Mouse (Mus musculus): Measurements from ENCODE around the gene Rarb. TPM values are rescaled to one million over a fixed set of nuclear protein-coding genes. Genes with fewer than 3 reads are reported as not detected.
"Not testable (repeated sequence)": the region's sequence is repeated elsewhere in the genome, so short reads cannot be mapped to it uniquely, and the experiment has no call there.

Gene Rarb
- polyA plus RNA-seq, 1 experiment from 2014 or later: 7.6 TPM

GRCm38 (mm10) chr14:16762773-16763172, 56.2 kb downstream of the Rarb start:
- Histone ChIP-seq H3K9me3 (replicated peaks) (no peaks in the 10 kb centered on the region), H3K27me3 (replicated peaks) (no peaks in the 10 kb centered on the region), H3K4me2 (no peak overlapping the region), H3K27ac (no peak overlapping the region), H3K9ac (no peak overlapping the region), H3K4me1 (no peaks in the 10 kb centered on the region), H3K36me3 (no peaks in the 10 kb centered on the region), H3K4me3 (no peak overlapping the region)
- no peak for ATAC-seq

DNA sequence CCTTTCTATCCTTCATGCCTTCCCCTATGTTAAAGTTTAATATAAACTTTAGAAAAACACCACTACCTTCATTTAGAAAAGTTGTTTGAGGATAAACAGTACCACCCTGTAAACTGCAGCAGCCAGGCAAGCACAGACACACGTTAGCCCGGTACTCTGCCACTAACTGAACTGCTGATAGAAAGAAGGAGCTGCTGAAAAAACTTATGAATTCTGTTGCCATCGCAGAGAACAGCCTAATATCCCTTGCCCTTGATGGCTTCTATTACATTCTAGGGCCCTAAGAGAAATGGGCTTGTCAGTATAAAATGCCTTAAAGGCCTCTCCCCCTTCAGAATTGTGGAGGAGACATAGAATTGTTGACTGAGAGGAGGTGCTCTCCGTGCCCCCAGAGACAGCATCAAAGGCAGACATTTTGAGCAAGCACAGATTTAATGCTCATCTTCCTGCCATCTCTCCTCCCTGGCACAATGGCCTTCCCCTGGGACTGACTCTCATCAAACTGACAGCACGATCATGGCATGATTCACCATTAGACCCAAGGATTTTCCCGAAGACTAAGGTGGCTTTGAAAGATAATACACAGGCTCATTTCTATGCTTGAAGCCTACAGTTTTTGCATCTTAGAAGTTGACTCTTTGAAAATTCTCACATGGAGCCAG, 60.1 kb downstream of the Rarb start:
- 53% methylated on average over 6 of the region's 6 CpGs for WGBS (ENCODE audit: insufficient replicate concordance)
- ATAC-seq: no peak
- no peak overlapping the region for H3K9ac ChIP-seq
- H3K36me3 ChIP-seq: no peaks in the 10 kb centered on the region
- H3K9me3 ChIP-seq (replicated peaks): no peaks in the 10 kb centered on the region
- no peaks in the 10 kb centered on the region for H3K4me1 ChIP-seq
- no peak overlapping the region for H3K4me3 ChIP-seq
- no peak overlapping the region for H3K4me2 ChIP-seq
- no peak overlapping the region for H3K27ac ChIP-seq
- H3K27me3 ChIP-seq (replicated peaks): no peaks in the 10 kb centered on the region

DNA sequence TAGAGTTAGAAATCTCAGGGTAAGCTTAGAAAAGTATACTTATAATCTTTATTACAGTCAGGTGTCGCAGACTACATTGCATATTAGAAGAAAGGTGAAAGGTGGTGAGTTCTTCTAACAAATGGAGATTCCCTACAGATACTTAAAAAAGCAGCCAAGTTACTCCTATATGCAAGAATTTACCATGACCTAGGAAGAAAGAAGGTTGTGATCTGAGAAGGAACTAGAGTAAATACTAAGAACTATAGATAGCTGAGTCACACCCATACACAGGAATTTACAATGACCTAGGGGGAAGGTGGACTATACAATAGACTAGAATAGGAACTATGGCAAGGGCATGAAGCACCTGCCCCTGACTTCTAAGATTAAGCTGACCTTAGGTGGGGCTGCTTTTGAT, 63.4 kb downstream of the Rarb start:
- not testable (repeated sequence) for H3K4me2 ChIP-seq; H3K9me3 ChIP-seq (replicated peaks); H3K4me1 ChIP-seq; H3K36me3 ChIP-seq; H3K4me3 ChIP-seq; H3K27ac ChIP-seq; ATAC-seq; H3K27me3 ChIP-seq (replicated peaks); H3K9ac ChIP-seq
- WGBS (ENCODE audit: insufficient replicate concordance): 75% methylated on average over 1 of the region's 1 CpGs

DNA sequence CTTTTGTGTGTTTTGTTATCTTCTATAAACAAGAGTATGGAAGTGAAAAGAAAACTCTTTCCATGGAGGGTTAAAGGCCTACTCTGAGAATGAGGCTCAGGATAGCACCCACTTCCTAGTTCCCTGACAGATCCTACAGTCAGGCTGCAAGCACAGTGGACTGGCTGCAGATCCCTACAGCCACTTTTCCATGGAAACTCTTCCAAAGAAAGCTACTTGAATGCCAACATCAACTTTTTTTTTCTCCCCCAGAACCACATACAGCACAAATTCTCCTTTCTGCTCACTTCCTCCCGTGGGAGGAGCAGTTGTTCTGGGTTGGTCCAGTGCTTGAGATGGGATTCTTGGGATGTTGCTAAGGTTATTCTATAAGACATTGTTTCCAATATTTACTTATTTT, 66.3 kb downstream of the Rarb start:
- H3K36me3 ChIP-seq: no peaks in the 10 kb centered on the region
- WGBS (ENCODE audit: insufficient replicate concordance): 52% methylated on average over 1 of the region's 1 CpGs
- no peak overlapping the region for H3K4me3 ChIP-seq
- no peak overlapping the region for H3K9ac ChIP-seq
- no peak overlapping the region for H3K4me2 ChIP-seq
- H3K27ac ChIP-seq: no peak overlapping the region
- H3K4me1 ChIP-seq: no peaks in the 10 kb centered on the region
- no peak for ATAC-seq
- no peaks in the 10 kb centered on the region for H3K9me3 ChIP-seq (replicated peaks)
- no peaks in the 10 kb centered on the region for H3K27me3 ChIP-seq (replicated peaks)

GRCm38 (mm10) chr14:16746982-16747578, 71.9 kb downstream of the Rarb start:
- H3K36me3 ChIP-seq: no peaks in the 10 kb centered on the region
- no peak for ATAC-seq
- 60% methylated on average over 2 of the region's 2 CpGs for WGBS (ENCODE audit: insufficient replicate concordance)

GRCm38 (mm10) chr14:16740982-16741739, 77.8 kb downstream of the Rarb start:
- Histone ChIP-seq H3K9ac (no peak overlapping the region), H3K4me2 (no peak overlapping the region), H3K36me3 (no peaks in the 10 kb centered on the region), H3K9me3 (replicated peaks) (no peaks in the 10 kb centered on the region), H3K27me3 (replicated peaks) (no peaks in the 10 kb centered on the region), H3K4me1 (no peaks in the 10 kb centered on the region), H3K27ac (no peak overlapping the region), H3K4me3 (no peak overlapping the region)
- 56% methylated on average over 13 of the region's 13 CpGs for WGBS (ENCODE audit: insufficient replicate concordance)
- no peak for ATAC-seq

More at GRCm38 (mm10) chr14:16746982-16747578, 71.9 kb downstream of the Rarb start:
- Histone ChIP-seq H3K4me1 (no peaks in the 10 kb centered on the region), H3K27me3 (replicated peaks) (no peaks in the 10 kb centered on the region), H3K4me2 (no peak overlapping the region), H3K9me3 (replicated peaks) (no peaks in the 10 kb centered on the region), H3K4me3 (no peak overlapping the region), H3K27ac (no peak overlapping the region), H3K9ac (no peak overlapping the region)

GRCm38 (mm10) chr14:16738538-16738937, 80.4 kb downstream of the Rarb start:
- H3K9ac ChIP-seq: no peak overlapping the region

DNA sequence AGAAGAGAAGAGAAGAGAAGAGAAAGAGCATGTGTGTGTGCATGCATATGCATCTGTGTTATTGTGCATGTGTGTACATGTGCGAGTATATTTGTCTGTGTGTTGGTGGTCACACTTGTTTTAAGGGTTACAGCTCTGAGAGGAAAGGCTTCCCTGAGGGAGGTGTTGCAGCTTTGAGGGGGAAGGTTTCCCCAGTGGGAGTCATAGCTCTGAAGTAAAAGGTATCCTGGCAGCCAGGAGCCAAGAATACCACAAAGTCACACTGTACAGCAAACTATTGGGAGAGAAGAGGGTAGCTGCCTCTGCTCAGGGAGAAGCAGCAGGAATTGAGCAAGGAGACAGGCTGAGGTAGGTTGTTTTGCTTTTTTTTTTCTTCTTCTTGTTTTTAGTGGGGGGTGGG, 81.2 kb downstream of the Rarb start:
- no peak overlapping the region for H3K4me3 ChIP-seq
- ATAC-seq: no peak

More at GRCm38 (mm10) chr14:16738538-16738937, 80.4 kb downstream of the Rarb start:
- H3K4me3 ChIP-seq: no peak overlapping the region
- H3K36me3 ChIP-seq: no peaks in the 10 kb centered on the region
- ATAC-seq: no peak
- H3K4me1 ChIP-seq: no peaks in the 10 kb centered on the region
- H3K27me3 ChIP-seq (replicated peaks): no peaks in the 10 kb centered on the region
- no peak overlapping the region for H3K4me2 ChIP-seq
- 46% methylated on average over 1 of the region's 1 CpGs for WGBS (ENCODE audit: insufficient replicate concordance)
- no peaks in the 10 kb centered on the region for H3K9me3 ChIP-seq (replicated peaks)
- no peak overlapping the region for H3K27ac ChIP-seq

GRCm38 (mm10) chr14:16735331-16736012, 83.5 kb downstream of the Rarb start:
- Histone ChIP-seq H3K4me3 (no peak overlapping the region), H3K4me2 (no peak overlapping the region), H3K9me3 (replicated peaks) (no peaks in the 10 kb centered on the region), H3K9ac (no peak overlapping the region), H3K27me3 (replicated peaks) (no peaks in the 10 kb centered on the region), H3K27ac (no peak overlapping the region), H3K36me3 (no peaks in the 10 kb centered on the region), H3K4me1 (no peaks in the 10 kb centered on the region)
- no peak for ATAC-seq
- WGBS (ENCODE audit: insufficient replicate concordance): 50% methylated on average over 4 of the region's 4 CpGs

More for the DNA sequence above, 81.2 kb downstream of the Rarb start:
- H3K9ac ChIP-seq: no peak overlapping the region
- WGBS (ENCODE audit: insufficient replicate concordance): 63% methylated on average over 1 of the region's 1 CpGs
- H3K4me1 ChIP-seq: no peaks in the 10 kb centered on the region
- no peaks in the 10 kb centered on the region for H3K36me3 ChIP-seq
- H3K9me3 ChIP-seq (replicated peaks): no peaks in the 10 kb centered on the region
- no peaks in the 10 kb centered on the region for H3K27me3 ChIP-seq (replicated peaks)
- H3K27ac ChIP-seq: no peak overlapping the region
- H3K4me2 ChIP-seq: no peak overlapping the region

GRCm38 (mm10) chr14:16733595-16734298, 85.2 kb downstream of the Rarb start:
- Histone ChIP-seq H3K9me3 (replicated peaks) (no peaks in the 10 kb centered on the region), H3K36me3 (no peaks in the 10 kb centered on the region), H3K27me3 (replicated peaks) (no peaks in the 10 kb centered on the region), H3K4me3 (no peak overlapping the region), H3K9ac (no peak overlapping the region), H3K4me1 (no peaks in the 10 kb centered on the region), H3K4me2 (no peak overlapping the region), H3K27ac (no peak overlapping the region)
- ATAC-seq: no peak
- WGBS (ENCODE audit: insufficient replicate concordance): 55% methylated on average over 9 of the region's 9 CpGs

- WGBS (ENCODE audit: insufficient replicate concordance): 54% methylated on average over 2 of the region's 2 CpGs
- H3K4me2 ChIP-seq: no peak overlapping the region
- H3K4me3 ChIP-seq: no peak overlapping the region
- H3K27me3 ChIP-seq (replicated peaks): no peaks in the 10 kb centered on the region
- no peak overlapping the region for H3K27ac ChIP-seq
- H3K9me3 ChIP-seq (replicated peaks): no peaks in the 10 kb centered on the region
- H3K9ac ChIP-seq: no peak overlapping the region
- H3K36me3 ChIP-seq: no peaks in the 10 kb centered on the region
- no peak for ATAC-seq
- H3K4me1 ChIP-seq: no peaks in the 10 kb centered on the region
Observed at GRCm38 (mm10) chr14:16732054-16732453, 86.9 kb downstream of the Rarb start.

Measured in liver, embryonic 12.5 days (tissue).